Mouse (Mus musculus): ENCODE data around the gene Gpr141.

GRCm38 (mm10) chr13:19854049-19854448 is 30.0 kb upstream of the Gpr141 start:
- no peak for TF ChIP-seq CTCF (IDR thresholded peaks at IDR 0.05; ENCODE audit: insufficient read depth, low read depth, low read length)
- TF ChIP-seq POLR2A (IDR thresholded peaks at IDR 0.05; ENCODE audit: insufficient read depth, low read depth, low read length), result no peak
